Mouse (Mus musculus): ENCODE data around the gene Kif4.

The Kif4 gene

GRCm38 (mm10) chrX:100625546-100625801 lies at the start of gene Kif4:
Gene Kif4, plus strand, starts transcription at chrX:100625737.
- DNase-seq: no peak

- DNase-seq: no peak
Measured at GRCm38 (mm10) chrX:100594791-100595190, 30.7 kb upstream of the Kif4 start, which contains the start of gene P2ry4. Gene P2ry4, minus strand, starts transcription at chrX:100594869.

GRCm38 (mm10) chrX:100597439-100597838 lies 28.1 kb upstream of the Kif4 start:
- DNase-seq: peak; percentile 49 to 76

- DNase-seq: no peak
Measured at GRCm38 (mm10) chrX:100599755-100600154, 25.8 kb upstream of the Kif4 start.

- no peak for DNase-seq
Measured at GRCm38 (mm10) chrX:100605314-100605713, 20.2 kb upstream of the Kif4 start, which contains the start of gene Arr3. Gene Arr3, plus strand, starts transcription at chrX:100605497.

- peak in 1 of 2 experiments; percentile 8 for DNase-seq
Measured at GRCm38 (mm10) chrX:100618488-100618887, 7.0 kb upstream of the Kif4 start.

- peak; percentile 26 to 44 for DNase-seq
Measured at GRCm38 (mm10) chrX:100621366-100621765, 4.2 kb upstream of the Kif4 start.

GRCm38 (mm10) chrX:100624242-100624641 lies 1.3 kb upstream of the Kif4 start:
- DNase-seq: no peak

- no peak for DNase-seq
Measured at GRCm38 (mm10) chrX:100625146-100625545, 391 bp upstream of the Kif4 start.

GRCm38 (mm10) chrX:100625802-100626793 lies 561 bp downstream of the Kif4 start, which contains the start of gene Pdzd11:
Gene Pdzd11, minus strand, starts transcription at chrX:100626568.
- DNase-seq: peak; percentile 93 to 95

GRCm38 (mm10) chrX:100629076-100629475 lies 3.5 kb downstream of the Kif4 start:
- peak; percentile 9 to 41 for DNase-seq

GRCm38 (mm10) chrX:100638477-100638876 lies 12.9 kb downstream of the Kif4 start:
- DNase-seq: no peak

GRCm38 (mm10) chrX:100652848-100653247 lies 27.3 kb downstream of the Kif4 start:
- peak in 1 of 2 experiments; percentile 3 for DNase-seq

- peak; percentile 2 to 17 for DNase-seq
Measured at GRCm38 (mm10) chrX:100664825-100665224, 39.3 kb downstream of the Kif4 start.

- DNase-seq: no peak
Measured at GRCm38 (mm10) chrX:100678204-100678603, 52.7 kb downstream of the Kif4 start.

- peak in 1 of 2 experiments; percentile 15 for DNase-seq
Measured at GRCm38 (mm10) chrX:100686527-100686926, 61.0 kb downstream of the Kif4 start.

- no peak for DNase-seq
Measured at GRCm38 (mm10) chrX:100687360-100688032, 62.0 kb downstream of the Kif4 start.

- no peak for DNase-seq
Measured at GRCm38 (mm10) chrX:100688033-100688370, 62.5 kb downstream of the Kif4 start.

GRCm38 (mm10) chrX:100696776-100697175 lies 71.2 kb downstream of the Kif4 start:
- DNase-seq: no peak

GRCm38 (mm10) chrX:100708032-100708431 lies 82.5 kb downstream of the Kif4 start:
- peak; percentile 27 to 58 for DNase-seq

GRCm38 (mm10) chrX:100716173-100716572 lies 90.6 kb downstream of the Kif4 start:
- no peak for DNase-seq

- peak; percentile 60 to 69 for DNase-seq
Measured at GRCm38 (mm10) chrX:100728947-100729346, 103.4 kb downstream of the Kif4 start.

GRCm38 (mm10) chrX:100729665-100730188 lies 104.2 kb downstream of the Kif4 start, which contains the start of gene Gdpd2:
Gene Gdpd2, plus strand, starts transcription at chrX:100729873.
- DNase-seq: peak; percentile 52 to 59

Data from kidney, postnatal 36 days (tissue).